Mouse (Mus musculus) neural tube, embryonic 15.5 days (tissue): Measurements from ENCODE around the gene Gm17455. TPM values are rescaled to one million over a fixed set of nuclear protein-coding genes. Genes with fewer than 3 reads are reported as not detected.

Experiments used
- ATAC-seq: fragments of 200-750 bp; cut with Nextera tagmentation; 2 replicates; pipeline ENCODE4 v1.8.0; 2017; ENCODE audit warnings: mild to moderate bottlenecking, moderate TSS enrichment, moderate library complexity; ENCODE audit not compliant: low FRiP score
- H3K27ac ChIP-seq: fragments of 300-500 bp; sonication (generic); replicated peaks from 2 replicates; pipeline ENCODE4 v1.5.1; 2015; ENCODE audit warnings: mild to moderate bottlenecking, inconsistent platforms
- H3K27me3 ChIP-seq: fragments of 300-500 bp; sonication (generic); replicated peaks from 2 replicates; pipeline ENCODE4 v1.6.1; 2015; ENCODE audit warnings: inconsistent platforms
- H3K36me3 ChIP-seq: fragments of 300-500 bp; sonication (generic); 2 replicates; pipeline ENCODE4 v1.6.1; 2015; ENCODE audit warnings: inconsistent platforms
- H3K4me1 ChIP-seq: fragments of 300-500 bp; sonication (generic); 2 replicates; pipeline ENCODE4 v1.6.1; 2015; ENCODE audit warnings: inconsistent platforms
- H3K4me2 ChIP-seq: fragments of 300-500 bp; sonication (generic); 2 replicates; pipeline ENCODE4 v1.6.1; 2015; ENCODE audit warnings: inconsistent platforms, mild to moderate bottlenecking, moderate library complexity
- H3K4me3 ChIP-seq: fragments of 300-500 bp; sonication (generic); replicated peaks from 2 replicates; pipeline ENCODE4 v1.5.1; 2015; ENCODE audit warnings: mild to moderate bottlenecking, inconsistent platforms
- H3K9ac ChIP-seq: fragments of 300-500 bp; sonication (generic); replicated peaks from 2 replicates; pipeline ENCODE4 v1.6.1; 2015; ENCODE audit warnings: mild to moderate bottlenecking, inconsistent platforms
- H3K9me3 ChIP-seq: fragments of 300-500 bp; sonication (generic); replicated peaks from 2 replicates; pipeline ENCODE4 v1.6.1; 2016; ENCODE audit warnings: inconsistent platforms
- WGBS: fragments of 180-500 bp; shearing (Covaris S2); methylation state at CpG from one replicate; pipeline ENCODE4 v1.1.7; 2015; ENCODE audit warnings: mixed read lengths; 5-methylcytosine and 5-hydroxymethylcytosine counted together
- polyA plus RNA-seq: library from polyadenylated mRNA; unstranded; fragments of >200 nt; fragmentation: Nextera tagmentation; extraction: Ambion mirVana; gene quantifications from 2 replicates; pipeline ENCODE4 v1.2.1, GENCODE M21; 2015

Gene Gm17455
- polyA plus RNA-seq, 1 experiment from 2014 or later, result 11.3 TPM

DNA sequence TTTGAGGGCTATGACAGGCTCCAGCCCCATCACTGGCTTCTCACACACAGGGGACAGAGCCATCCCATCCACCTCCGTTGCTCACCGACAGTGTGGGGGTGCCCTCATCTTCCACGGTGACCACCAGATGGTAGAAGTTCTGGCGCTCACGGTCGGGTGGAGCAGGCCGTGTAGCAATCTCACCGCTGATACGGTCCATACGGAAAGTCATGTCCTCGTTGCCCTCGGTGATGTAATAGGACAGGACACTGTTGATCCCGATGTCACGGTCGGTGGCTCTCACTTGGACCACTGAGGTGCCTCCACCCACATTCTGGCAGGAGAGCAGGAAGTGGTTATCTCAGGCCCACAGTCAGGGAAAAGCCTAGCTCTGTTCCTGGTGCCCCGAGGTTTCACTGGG lies 22.8 kb upstream of the Gm17455 start:
- Histone ChIP-seq H3K27ac (no peak overlapping the region), H3K36me3 (no peaks in the 10 kb centered on the region), H3K9ac (no peak overlapping the region), H3K4me3 (no peak overlapping the region), H3K27me3 (no peaks in the 10 kb centered on the region), H3K9me3 (no peaks in the 10 kb centered on the region), H3K4me2 (no peak overlapping the region), H3K4me1 (no peaks in the 10 kb centered on the region)
- WGBS, result 93% methylated on average over 16 of the region's 16 CpGs
- ATAC-seq, result no peak

DNA sequence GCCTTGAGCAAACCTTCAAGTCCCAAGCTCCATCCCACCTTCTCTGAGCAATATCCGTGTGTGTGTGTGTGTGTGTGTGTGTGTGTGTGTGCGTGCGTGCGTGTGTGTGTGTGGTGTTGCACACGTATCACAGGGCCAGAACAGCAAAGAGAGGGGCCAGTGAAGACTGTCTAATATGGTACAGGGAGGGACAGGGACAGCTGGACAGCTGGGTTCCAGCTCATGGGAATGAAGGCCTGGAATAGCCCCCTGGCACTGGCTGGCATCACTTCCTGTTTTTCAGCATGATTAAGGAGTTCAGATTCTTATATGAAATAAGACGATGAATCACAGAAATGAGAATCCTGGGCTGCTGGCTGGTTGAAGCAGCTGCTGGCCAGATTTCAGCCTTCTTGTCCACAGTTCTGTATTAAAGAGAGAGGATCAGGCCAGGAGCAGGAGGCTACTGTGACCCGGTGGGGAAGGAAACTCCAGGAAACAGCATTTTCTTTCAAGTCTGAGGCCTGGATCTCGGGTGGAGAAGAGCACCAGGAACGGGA lies 20.0 kb upstream of the Gm17455 start:
- no peak for ATAC-seq
- Histone ChIP-seq H3K36me3 (no peaks in the 10 kb centered on the region), H3K27me3 (no peaks in the 10 kb centered on the region), H3K4me2 (no peak overlapping the region), H3K9ac (no peak overlapping the region), H3K9me3 (no peaks in the 10 kb centered on the region), H3K4me3 (no peak overlapping the region), H3K27ac (no peak overlapping the region), H3K4me1 (no peaks in the 10 kb centered on the region)
- 82% methylated on average over 9 of the region's 9 CpGs for WGBS

DNA sequence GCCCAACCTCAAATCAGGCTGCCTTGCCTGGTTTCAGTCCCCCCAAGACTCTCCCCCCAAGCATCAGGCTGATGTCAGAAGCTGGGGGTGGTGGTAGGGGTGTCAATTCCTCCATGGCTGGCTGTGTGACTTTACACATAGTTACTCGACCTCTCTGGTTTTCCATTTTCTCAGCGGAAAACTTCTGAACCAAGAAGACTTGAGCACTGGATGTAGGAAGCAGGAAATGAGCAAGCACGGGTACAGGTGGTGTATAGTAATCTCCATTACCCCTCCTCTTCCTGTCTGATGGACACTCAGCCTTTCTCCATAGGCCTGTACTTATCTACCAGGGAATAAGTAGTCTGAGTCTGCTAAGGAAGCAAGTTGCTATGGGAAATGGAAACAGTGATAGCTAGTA lies 19.3 kb upstream of the Gm17455 start:
- Histone ChIP-seq H3K4me3 (no peak overlapping the region), H3K9ac (no peak overlapping the region), H3K9me3 (no peaks in the 10 kb centered on the region), H3K4me2 (no peak overlapping the region), H3K27ac (no peak overlapping the region), H3K4me1 (no peaks in the 10 kb centered on the region), H3K27me3 (no peaks in the 10 kb centered on the region), H3K36me3 (no peaks in the 10 kb centered on the region)
- 86% methylated on average over 3 of the region's 3 CpGs for WGBS
- ATAC-seq, result no peak

DNA sequence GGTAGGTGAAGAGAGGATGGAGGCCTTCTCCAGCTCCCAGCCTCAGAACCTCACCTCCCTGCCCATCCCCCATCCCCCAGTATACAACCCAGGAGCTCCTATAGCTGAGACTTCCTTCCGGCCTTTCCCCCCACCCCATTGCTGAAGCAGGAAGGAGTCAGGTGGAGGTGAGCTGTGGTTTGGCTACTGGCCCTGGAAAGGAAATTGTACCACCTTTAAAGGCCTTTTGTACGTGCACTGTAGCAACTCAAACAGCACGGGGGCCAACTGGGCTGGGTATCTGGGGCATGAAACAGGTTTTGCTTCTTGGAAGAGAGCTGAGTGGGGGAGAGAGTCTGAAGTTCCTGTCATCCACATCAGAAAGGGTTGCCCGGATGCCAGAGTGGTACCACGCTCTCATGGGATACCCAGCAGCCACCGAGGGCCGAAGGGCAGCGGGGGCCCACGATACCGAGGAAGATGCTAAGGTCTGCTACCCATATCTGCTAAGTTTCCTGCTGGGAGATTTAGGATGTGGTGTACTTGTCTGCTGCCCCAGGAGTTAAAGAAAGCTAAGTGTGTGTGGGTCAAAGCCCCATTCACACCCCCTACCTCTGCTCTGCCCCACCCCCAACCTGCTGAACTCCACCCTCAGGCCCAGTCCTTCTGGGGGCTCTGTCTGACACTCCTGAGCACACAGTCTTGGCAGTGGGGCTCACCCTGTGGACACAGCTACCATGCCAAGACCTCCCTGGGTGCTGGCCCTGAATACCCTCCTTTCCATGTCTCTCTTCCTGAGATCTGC lies 18.2 kb upstream of the Gm17455 start:
- no peak overlapping the region for H3K4me3 ChIP-seq
- H3K36me3 ChIP-seq, result no peaks in the 10 kb centered on the region
- no peaks in the 10 kb centered on the region for H3K9me3 ChIP-seq
- H3K27ac ChIP-seq, result no peak overlapping the region
- H3K4me1 ChIP-seq, result no peaks in the 10 kb centered on the region
- WGBS, result 83% methylated on average over 10 of the region's 10 CpGs
- no peak for ATAC-seq
- H3K9ac ChIP-seq, result no peak overlapping the region
- H3K27me3 ChIP-seq, result no peaks in the 10 kb centered on the region
- no peak overlapping the region for H3K4me2 ChIP-seq

DNA sequence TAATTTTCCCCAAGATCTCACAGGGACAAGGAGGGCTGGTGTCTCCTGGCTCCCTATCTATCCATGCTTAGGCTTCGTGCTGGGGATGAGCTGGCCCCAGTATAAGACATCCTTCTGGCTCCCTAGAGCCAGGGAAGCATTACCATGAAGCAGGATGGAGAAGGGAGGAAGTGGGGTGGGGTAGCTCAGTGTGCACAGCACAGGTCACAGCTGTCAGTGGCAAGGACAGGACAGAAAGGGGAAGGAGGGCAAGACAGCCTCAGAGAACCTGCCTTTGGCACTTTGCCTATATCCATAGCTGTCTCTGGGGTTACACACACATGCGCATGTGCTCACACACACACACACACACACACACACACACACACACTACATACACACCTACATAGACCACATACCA lies 11.2 kb upstream of the Gm17455 start:
- Histone ChIP-seq H3K9ac (no peak overlapping the region), H3K4me2 (no peak overlapping the region), H3K4me3 (no peak overlapping the region), H3K9me3 (no peaks in the 10 kb centered on the region), H3K27me3 (no peaks in the 10 kb centered on the region), H3K4me1 (0 out of 2 replicates have a peak, but pooled peaks cover 3% of the 10 kb centered on the region), H3K27ac (no peak overlapping the region), H3K36me3 (no peaks in the 10 kb centered on the region)
- WGBS, result 84% methylated on average over 2 of the region's 2 CpGs
- ATAC-seq, result no peak

DNA sequence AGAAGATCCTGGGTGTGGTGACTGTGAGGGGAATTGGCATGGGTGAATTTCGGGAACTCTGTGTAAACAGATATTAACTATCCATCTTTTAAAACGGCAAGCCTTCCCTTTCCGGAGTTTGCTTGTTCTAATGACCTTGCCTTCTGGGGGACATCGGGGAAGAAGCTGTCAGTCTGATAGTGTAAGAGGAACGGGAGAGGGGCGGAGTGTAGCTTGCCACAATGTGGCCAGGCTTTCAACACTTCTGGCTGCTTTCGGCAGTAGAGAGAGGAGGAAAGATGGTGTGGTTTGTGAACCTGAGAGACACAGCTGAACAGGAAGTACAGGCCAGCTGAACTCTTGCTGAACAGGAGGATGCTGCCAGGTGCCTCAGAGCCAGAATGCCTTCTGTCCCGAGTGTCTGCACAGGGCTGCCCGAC lies 10.1 kb upstream of the Gm17455 start:
- Histone ChIP-seq H3K4me1 (peaks cover 3% of the 10 kb centered on the region; the same call in 1 of the 2 replicates), H3K4me2 (no peak overlapping the region), H3K4me3 (no peak overlapping the region), H3K9ac (no peak overlapping the region), H3K27me3 (no peaks in the 10 kb centered on the region), H3K9me3 (no peaks in the 10 kb centered on the region), H3K27ac (0 out of 2 replicates have a peak overlapping the region, but pooled peaks have one; percentile 0), H3K36me3 (no peaks in the 10 kb centered on the region)
- ATAC-seq, result no peak
- 61% methylated on average over 9 of the region's 9 CpGs for WGBS

DNA sequence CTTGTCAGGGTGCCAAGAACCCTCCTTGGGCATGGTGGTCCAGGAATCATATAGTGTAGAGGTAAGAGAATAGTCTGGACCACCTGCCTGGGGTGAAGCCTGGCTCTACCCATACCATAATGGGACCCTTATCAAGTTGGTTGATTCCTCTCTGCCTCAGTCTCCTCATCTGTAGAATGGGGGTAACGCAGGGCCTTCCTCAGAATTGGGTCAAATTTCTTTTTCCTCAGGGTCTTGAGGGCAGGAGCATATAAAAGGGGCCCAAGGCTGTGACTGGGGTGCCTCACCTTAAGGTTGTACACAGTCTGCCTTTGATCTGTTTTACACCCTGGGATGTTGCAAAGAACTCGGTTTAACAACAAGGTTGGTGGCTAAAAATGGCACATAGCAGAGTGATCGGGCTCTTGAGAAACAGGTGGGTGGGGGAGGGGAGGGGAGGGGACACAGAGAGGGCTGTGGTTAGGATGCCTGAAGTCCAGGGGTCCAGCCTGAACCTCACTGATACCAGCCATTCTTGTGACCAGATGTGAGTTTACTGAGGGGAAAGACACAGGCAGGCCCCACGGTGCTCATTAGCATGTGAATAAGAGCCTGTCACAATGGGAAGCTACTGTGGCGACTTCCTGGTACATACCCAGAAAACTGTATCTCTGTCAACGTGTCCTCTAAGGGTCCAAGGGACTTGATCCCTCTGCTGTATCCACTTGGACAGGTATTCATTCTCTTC lies 9.2 kb upstream of the Gm17455 start:
- ATAC-seq, result no peak
- Histone ChIP-seq H3K36me3 (no peaks in the 10 kb centered on the region), H3K27ac (no peak overlapping the region), H3K4me1 (peaks cover 12% of the 10 kb centered on the region), H3K27me3 (no peaks in the 10 kb centered on the region), H3K4me3 (no peak overlapping the region), H3K4me2 (no peak overlapping the region), H3K9me3 (no peaks in the 10 kb centered on the region), H3K9ac (no peak overlapping the region)
- WGBS, result 33% methylated on average over 6 of the region's 6 CpGs

DNA sequence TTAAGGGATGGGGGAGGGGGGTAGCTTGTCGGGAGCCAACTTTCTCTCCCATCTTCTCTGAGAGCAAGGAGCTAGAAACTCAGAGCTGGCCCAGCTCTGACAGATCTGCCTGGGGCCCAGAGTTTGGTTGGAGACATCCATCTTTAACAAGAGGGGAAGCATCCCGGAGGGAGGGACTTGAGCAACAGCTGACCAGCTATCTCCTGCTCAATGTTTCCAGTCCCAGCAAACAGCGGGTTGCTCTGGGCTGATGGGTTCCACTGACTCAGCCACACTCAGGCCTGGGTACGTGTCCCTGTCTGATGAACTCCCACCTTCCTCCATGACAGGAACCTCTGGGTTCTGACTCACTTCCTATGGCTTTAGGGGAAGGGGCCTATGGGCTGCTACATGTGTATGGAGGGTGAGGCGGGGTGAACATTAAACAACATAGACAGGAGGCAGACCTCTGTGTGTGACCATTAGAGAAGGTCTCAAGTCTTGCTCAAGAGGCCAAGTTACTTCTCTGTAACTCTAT lies 8.6 kb upstream of the Gm17455 start:
- Histone ChIP-seq H3K4me3 (no peak overlapping the region), H3K36me3 (no peaks in the 10 kb centered on the region), H3K9ac (no peak overlapping the region), H3K27me3 (no peaks in the 10 kb centered on the region), H3K27ac (no peak overlapping the region), H3K4me1 (peaks cover 14% of the 10 kb centered on the region), H3K9me3 (no peaks in the 10 kb centered on the region), H3K4me2 (no peak overlapping the region)
- 61% methylated on average over 5 of the region's 5 CpGs for WGBS
- ATAC-seq, result no peak

DNA sequence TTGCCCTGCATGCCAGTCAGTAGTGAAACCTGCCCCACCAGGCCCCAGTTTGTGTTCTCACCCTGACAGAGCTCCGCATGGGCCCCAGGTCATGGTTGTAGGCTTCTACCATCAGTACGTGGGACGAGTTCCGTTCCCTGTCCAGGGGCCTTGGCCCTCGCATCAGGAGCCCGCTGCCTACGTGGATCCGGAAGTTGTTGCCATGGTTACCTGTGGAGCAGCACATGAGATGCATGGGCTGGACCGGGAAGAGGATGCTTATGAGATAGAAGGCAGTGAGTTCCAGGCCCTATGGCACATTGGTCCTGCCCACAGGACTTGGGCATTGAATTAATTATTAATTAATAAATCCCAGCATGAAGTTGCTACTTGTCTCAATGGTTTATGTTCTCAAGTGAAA lies 7.9 kb upstream of the Gm17455 start:
- ATAC-seq, result no peak
- Histone ChIP-seq H3K27ac (no peak overlapping the region), H3K9me3 (no peaks in the 10 kb centered on the region), H3K36me3 (no peaks in the 10 kb centered on the region), H3K4me3 (no peak overlapping the region), H3K4me2 (no peak overlapping the region), H3K27me3 (no peaks in the 10 kb centered on the region), H3K4me1 (peaks cover 14% of the 10 kb centered on the region), H3K9ac (no peak overlapping the region)
- 76% methylated on average over 9 of the region's 9 CpGs for WGBS

DNA sequence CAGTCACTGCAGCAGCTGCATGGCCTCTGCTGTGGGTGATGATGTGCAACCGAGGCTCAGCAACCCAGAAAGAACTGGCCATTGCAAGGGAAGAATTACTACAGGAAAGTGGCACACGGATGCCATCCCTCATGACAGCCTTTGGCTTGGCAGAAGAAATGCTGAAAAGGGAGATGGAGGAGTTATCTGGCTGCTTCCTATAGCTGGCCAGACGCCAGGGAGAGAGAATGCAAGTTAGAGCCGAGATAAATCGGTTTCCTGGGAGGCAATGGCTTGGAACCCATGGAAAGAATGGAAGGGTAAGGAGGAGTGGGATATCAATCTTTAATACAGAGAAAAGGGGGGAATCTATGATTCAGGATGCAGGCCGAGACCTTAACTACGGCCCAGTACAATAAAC lies 4.6 kb upstream of the Gm17455 start:
- Histone ChIP-seq H3K27me3 (no peaks in the 10 kb centered on the region), H3K9ac (no peak overlapping the region), H3K4me2 (no peak overlapping the region), H3K36me3 (no peaks in the 10 kb centered on the region), H3K9me3 (no peaks in the 10 kb centered on the region), H3K27ac (peak overlapping the region; percentile 38), H3K4me3 (no peak overlapping the region), H3K4me1 (peaks cover 24% of the 10 kb centered on the region)
- no peak for ATAC-seq
- 42% methylated on average over 7 of the region's 7 CpGs for WGBS

DNA sequence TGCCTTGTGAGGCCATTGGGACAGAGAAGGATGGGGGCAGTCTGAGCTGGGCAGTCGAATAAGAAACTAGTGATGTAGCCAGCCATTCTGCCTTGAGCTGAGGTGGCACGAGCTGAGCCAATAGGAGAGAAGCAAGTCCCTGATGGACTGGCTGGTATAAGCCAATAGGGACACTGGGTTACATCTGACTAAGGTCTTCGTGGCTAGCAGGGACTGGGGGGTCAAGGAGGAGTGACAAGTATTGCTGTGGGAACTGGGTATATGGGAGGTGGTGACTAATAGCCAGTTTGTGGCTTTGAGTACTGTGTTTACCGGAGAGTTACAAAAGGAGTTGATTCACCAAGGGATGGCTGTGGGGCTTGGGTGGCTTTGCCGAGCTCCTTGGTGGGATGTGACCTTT lies 3.9 kb upstream of the Gm17455 start:
- H3K4me3 ChIP-seq, result no peak overlapping the region
- peaks cover 28% of the 10 kb centered on the region for H3K4me1 ChIP-seq
- H3K36me3 ChIP-seq, result no peaks in the 10 kb centered on the region
- WGBS, result 66% methylated on average over 5 of the region's 5 CpGs
- H3K27ac ChIP-seq, result peak overlapping the region; percentile 38; the same call in 1 of the 2 replicates
- H3K9me3 ChIP-seq, result no peaks in the 10 kb centered on the region
- no peak overlapping the region for H3K9ac ChIP-seq
- ATAC-seq, result 0 out of 2 replicates have a peak, but pooled peaks have one; percentile 18
- H3K4me2 ChIP-seq, result no peak overlapping the region
- H3K27me3 ChIP-seq, result no peaks in the 10 kb centered on the region
